Mouse (Mus musculus) stomach, postnatal 0 days (tissue): ENCODE measurements around the gene Coro6.

Experiments used
- CTCF ChIP-seq: IDR thresholded peaks from 2 replicates; pipeline ENCODE4 v1.5.1; 2016; ENCODE audit warnings: antibody characterized with exemption, low read depth, mild to moderate bottlenecking, moderate library complexity
- EP300 ChIP-seq: optimal IDR thresholded peaks from 2 replicates; pipeline ENCODE3; 2016; ENCODE audit warnings: antibody characterized with exemption

DNA sequence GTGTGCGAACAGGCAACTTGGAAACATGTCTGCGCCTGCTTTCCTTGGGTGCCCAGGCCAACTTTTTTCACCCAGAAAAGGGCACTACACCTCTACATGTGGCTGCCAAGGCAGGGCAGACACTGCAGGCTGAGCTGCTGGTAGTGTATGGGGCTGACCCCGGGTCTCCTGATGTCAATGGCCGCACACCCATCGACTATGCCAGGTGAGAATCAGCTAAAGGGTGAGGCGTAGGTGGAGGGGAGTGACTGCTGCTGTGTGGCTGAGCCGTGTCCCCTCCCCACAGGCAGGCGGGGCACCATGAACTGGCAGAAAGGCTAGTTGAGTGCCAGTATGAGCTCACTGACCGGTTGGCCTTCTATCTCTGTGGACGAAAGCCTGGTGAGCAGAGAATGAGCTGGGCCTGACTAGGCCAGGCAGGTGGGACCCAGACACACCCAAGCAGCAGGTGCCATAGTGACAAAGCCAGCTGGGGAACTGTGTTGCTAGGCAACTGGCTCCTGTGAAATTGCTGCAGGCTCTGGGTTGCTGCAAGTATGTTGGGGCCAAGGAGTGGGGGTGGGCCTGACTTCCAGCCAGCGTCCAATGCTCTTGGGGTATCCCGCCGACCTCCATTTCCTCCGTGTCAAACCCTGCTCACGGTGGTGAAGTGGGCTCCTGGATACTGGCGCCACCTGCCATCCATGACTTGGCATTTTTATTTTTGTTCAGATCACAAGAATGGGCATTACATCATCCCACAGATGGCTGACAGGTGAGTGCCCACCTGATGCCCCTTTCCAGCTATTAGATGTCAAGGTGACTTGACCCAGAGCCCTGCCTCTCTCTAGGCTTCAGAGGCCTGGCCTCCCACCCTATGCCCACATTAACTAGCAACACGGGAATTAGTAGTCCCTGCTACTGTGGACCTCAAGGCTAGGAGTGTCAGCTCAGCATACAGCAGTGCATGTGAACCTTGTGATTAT is 38.4 kb downstream of the Coro6 start:
- TF ChIP-seq CTCF (no peak), EP300 (no peak)
